Mouse (Mus musculus) heart, postnatal 10 days (tissue): ENCODE measurements at regions not wholly inside any gene's neighbourhood (a gene's known extent, or its start where the extent isn't known, plus 50 kb on each side); places are given as distances from the start of the nearest gene placed in this dataset.

ENCODE experiments used
- DNase-seq, 2 experiments: peaks; one replicate each; pipeline ENCODE4 v3.0.0; 2021
- intact Hi-C: fragments of 180-260 bp; cut with DNase I; formaldehyde crosslinking; loops from one replicate; pipeline ENCODE4 v1.15.1; 2025

DNA sequence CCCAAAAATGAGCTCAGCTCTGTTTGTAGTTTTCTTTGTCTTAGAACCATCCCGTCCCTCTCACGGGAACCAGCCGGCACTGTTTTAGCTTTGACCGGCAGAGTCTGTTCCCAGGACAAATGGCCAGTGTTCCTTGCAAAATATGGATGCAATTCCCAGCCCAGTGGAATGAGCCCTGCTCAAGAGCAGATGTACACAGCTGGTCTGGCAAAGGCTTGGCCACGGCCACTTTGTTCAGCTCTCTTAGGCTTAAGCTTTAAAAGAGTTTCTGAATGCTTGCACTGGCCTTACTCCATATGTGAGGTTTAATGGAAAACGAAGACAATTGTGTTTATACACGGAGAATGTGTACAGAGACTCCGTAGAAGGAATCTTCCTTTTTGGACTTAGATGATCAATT is 162.2 kb downstream of the Ankrd50 start:
- peak; percentile 84 to 87 for DNase-seq
- intact Hi-C loops = no loop called here

DNA sequence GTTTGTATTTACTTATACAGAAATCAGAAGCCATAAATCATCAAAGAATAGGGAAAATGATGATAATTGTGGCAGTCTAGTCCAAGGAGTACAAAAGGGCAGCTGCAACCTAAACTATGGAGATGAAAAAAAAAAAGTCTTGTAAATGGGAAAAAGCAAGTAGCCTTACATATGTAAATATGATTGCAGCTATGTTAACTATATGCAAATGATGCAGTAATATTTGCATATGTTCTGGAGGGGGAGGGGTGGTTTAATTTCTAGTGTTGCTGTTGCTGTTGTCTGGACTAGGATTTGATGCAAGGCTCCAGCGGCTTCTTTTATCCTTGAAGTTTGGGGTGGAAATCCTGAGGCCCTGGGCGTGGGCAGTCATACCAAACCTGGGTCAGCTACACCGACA is 163.0 kb downstream of the Ankrd50 start:
- intact Hi-C loops = no loop called here
- DNase-seq = no peak

DNA sequence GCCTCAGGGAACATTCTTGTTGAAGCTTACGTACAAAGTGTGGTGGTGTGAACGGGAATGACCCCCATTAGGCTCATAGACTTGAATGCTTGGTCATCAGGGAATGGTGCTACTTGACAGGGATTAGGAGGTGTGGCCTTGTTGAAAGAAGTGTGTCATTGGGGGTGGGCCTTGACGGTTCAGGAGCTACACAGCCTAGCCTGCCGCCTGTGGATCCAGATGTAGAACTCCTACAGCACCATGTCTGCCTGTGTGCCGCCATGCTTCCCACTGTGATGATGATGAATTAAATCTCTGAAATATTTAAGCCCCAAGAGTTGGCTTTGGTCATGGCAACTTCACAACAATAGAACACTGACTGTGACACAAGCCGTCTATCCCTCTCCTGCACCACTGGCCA is 163.6 kb downstream of the Ankrd50 start:
- intact Hi-C loops = no loop called here
- DNase-seq = no peak

DNA sequence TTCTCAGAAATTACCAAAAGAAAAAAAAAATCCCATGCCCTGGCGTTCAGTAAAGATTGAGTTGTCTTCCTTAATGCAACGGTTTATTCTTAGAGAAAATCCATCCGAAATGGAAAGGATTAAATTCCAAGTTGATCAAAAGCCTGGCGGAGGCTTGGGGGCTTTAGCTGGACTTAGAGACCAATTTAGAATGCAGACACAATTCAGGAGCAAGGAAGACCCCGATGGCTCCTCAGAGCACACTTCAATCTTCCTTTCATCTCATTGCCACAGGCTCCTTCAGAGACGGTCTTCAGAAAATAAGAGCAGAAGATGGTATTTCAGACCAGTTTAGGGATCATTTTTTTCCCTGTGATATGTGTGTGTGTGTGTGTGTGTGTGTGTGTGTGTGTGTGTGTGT is 171.8 kb downstream of the Ankrd50 start:
- DNase-seq = no peak
- intact Hi-C loops = no loop called here

- intact Hi-C loops = no loop called here
- peak; percentile 48 to 51 for DNase-seq
Measured at GRCm38 (mm10) chr3:38312121-38312520, 172.5 kb downstream of the Ankrd50 start.

DNA sequence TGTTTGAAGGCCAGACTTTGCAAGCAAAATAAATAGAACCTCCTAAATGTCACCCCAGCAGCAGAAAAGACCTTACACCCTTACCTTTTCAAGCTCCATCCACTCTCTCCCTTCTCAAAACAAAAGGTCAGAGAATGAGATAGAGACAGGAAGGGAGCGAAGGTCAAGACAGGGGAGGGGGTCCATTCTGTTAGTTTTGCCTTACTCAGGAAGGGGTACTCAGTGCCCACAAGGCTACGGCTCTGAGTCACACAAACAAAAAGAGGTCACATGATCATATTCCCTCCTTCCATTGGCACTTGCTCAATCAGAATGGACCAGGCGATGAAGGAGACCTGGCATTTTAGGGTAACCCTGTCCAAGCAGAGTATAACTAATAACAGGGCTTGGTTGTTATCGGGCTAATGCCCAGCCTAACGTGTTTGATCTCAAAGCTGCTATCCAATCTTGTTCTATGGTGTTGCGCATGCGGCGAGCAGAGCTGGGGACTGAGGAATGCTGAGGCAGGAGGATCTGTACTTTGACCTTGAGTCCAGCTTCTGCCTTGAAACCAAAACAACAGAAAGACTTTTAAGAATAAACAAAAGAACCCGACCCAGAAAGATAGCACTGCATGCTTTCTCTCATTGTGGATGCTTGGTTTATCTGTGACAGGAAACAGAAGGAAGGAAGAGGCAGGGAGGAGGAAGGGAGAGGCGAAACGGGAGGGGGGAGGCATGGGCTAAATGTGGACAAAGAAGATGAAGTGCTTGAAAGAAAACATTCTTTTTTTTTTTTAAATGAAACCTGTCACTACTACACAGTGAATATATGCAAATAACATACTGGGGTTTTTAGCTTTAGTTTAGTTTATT is 184.5 kb downstream of the Ankrd50 start:
- intact Hi-C loops = no loop called here
- DNase-seq = peak in 1 of 2 experiments; percentile 18

- intact Hi-C loops = no loop called here
- peak; percentile 35 to 39 for DNase-seq
Measured at GRCm38 (mm10) chr3:38299236-38299897, 185.3 kb downstream of the Ankrd50 start.

GRCm38 (mm10) chr3:38297499-38297898 is 187.1 kb downstream of the Ankrd50 start:
- no peak for DNase-seq
- intact Hi-C loops = no loop called here

GRCm38 (mm10) chr3:38289062-38289461 is 195.6 kb downstream of the Ankrd50 start:
- DNase-seq = no peak
- intact Hi-C loops = no loop called here

DNA sequence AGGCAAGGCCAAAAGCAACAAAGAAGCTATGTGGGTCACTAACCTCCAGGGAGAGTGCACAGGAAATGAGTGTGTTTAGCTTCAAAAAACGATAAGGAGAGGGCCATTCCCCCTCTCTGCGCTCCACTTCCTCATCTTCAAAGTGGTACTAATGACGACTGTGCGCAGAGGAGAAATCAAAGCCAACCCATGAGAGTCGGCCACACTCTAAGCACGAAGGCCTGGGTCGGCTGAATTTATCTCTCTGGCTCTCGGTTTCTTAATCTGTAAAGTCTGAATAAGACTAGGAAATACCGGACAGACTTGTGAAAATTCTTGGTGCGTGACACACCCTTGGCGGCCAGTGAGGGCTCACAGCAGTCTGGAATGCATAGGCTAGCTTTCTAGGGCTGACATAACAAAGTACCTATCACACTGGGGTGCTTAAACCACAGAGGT is 200.9 kb downstream of the Ankrd50 start:
- intact Hi-C loops = loop anchor here (5.0 kb wide), 1 partner anchor 199 kb away; the partner anchor contains the start of gene Ankrd50
- DNase-seq = peak; percentile 66 to 71

DNA sequence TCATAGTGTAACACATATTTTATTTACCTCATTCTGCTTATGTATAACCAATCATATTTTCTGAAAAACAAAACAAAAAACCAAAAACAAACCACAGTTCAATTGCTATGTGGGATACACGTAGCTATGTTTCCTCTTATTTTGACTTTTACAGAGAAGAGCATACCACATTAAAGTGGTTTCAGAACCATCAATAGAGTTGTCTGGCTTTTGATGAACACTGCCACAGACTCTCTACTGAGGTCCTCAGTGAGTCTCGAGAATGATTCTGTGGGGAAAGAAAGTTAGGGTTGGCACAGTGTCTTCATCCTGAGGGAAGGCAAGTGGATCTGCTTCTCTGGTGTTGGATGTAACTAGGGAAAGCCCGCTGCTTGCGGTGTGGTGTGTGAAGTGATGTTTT is 201.8 kb downstream of the Ankrd50 start:
- intact Hi-C loops = loop anchor here (5.0 kb wide), 1 partner anchor 199 kb away; the partner anchor contains the start of gene Ankrd50
- DNase-seq = no peak

DNA sequence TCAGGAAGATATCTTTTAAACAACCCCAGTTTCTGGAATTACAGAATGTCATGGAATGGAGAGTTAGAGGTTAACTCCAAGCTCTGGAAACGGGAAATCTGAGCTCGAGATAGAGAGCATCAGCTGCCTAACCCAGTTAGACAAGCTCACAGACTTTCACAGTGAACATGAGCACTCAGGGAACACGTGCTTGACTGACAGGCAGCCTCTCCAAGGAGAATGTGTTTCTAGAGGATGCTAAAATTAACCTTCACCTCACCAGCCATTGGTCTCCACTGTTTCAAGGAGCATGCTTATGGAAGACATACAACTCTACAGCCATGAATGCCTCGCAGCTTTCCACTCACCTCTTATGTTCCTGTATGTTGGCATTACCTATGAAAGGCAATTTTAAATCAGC is 203.0 kb downstream of the Ankrd50 start:
- intact Hi-C loops = loop anchor here (5.0 kb wide), 1 partner anchor 201 kb away; the partner anchor contains the start of gene Ankrd50
- DNase-seq = peak; percentile 44 to 50

GRCm38 (mm10) chr3:38280876-38281275 is 203.8 kb downstream of the Ankrd50 start:
- DNase-seq = no peak
- intact Hi-C loops = loop anchor here (5.0 kb wide), 1 partner anchor 201 kb away; the partner anchor contains the start of gene Ankrd50

GRCm38 (mm10) chr3:38280105-38280504 is 204.5 kb downstream of the Ankrd50 start:
- no peak for DNase-seq
- intact Hi-C loops = loop anchor here (5.0 kb wide), 1 partner anchor 202 kb away; the partner anchor contains the start of gene Ankrd50

- DNase-seq = no peak
- intact Hi-C loops = no loop called here
Measured at GRCm38 (mm10) chr3:38276948-38277504, 207.6 kb downstream of the Ankrd50 start.

GRCm38 (mm10) chr3:38275321-38275720 is 209.3 kb downstream of the Ankrd50 start:
- DNase-seq = peak; percentile 69 to 74
- intact Hi-C loops = no loop called here

DNA sequence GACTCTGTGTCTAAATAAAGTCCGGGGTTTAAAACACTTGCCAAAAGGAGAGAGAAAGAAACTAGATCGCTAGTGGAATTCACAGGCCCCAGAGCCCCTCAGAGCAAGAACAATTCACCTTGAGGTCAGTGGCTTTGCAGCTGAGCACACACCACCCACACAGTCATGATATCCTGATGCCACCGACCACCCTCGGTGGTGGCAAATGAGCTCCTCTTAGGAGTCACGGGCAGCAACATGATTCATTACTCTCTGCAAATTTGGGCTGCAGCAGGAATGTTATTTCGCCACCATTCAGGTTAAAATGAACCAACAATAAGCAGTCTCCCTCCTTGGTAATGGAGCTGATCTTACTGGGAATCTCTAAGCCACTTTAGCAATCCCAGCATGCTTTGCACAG is 213.9 kb downstream of the Ankrd50 start:
- intact Hi-C loops = no loop called here
- DNase-seq = no peak

GRCm38 (mm10) chr3:38268226-38268625 is 216.4 kb downstream of the Ankrd50 start:
- DNase-seq = no peak
- intact Hi-C loops = no loop called here

DNA sequence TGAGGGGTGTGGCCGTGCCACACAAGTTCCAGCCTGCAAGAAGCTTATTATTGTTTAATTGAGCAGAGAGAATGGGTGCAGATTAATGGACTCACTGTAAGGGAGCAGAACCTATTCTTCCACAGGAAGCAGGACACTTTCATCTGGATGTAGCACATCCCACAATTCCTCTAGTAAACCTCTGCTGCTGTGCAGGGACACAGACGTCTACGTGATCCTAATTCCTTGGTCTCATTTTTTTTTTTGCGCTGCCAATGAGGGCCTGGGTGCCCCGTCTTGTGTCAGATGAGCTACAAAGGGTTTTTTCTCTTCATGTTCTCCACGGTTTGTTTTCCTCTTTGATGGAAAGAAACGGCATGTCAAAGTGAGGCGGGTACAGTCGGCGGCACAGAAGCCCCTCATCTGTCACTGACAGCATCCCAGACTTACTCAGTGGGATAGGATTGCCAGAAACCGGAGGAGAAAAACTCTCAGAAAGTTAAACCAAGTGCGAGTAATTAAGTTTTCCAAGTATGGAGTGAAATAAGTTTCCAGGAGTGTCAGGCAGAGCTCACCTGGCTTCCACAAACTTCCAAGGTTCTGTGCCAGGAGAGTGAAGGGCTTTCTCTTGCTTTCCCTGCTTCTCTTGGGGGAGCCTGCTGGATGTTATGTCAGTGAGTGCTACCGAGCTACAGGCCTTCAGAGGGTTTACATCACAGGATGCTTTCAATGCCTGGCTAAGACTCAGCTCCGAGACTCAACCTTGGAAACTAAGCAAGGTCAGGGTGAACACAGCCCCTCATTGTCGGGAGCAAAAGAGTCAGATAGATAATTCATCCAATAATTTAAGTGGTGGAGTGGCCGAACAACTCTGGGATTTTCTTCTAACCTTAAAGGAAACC is 221.1 kb downstream of the Ankrd50 start:
- intact Hi-C loops = no loop called here
- no peak for DNase-seq

DNA sequence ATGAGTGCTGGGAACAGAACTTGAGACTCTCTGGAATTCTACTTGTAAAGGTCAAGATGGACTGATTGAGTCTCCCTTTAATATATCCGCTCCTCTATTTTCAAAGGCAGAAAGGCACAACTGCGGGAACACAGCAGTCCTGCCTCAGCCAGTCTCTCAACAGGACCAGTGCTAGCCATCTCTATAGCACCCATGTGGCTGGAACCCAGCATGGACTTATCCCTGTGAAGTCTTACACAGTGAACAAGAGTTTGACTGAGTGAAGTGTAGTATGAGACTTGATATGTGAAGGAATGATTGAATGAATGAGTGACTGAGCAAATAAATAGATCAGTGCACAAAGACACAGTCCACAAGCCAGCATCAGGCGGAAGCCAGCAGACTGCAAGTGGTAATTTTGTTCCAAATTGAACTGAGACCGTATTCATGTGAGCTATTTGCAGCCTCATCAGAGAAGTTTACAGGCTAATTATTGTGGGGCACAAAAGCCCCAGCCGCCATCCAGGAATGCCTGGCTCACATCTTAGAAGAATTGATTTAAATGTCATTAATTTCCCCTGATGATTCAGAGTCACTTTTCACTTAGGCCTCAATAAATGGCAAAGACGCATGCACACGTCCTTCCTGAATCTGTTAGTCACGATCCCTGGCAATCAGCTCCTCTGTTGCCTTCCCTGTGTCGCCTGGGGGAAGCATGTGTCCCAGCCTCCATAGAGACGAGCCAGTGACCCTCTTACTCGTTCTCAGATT is 223.1 kb downstream of the Ankrd50 start:
- intact Hi-C loops = no loop called here
- DNase-seq = no peak
